Mouse (Mus musculus) spleen, adult 2 months (tissue): ENCODE measurements around the gene Robo1.

Experiments
- CTCF ChIP-seq: fragments of 200-500 bp; IDR thresholded peaks from 2 replicates; pipeline ENCODE4 v1.5.1; 2011; ENCODE audit warnings: mild to moderate bottlenecking, inconsistent platforms; ENCODE audit not compliant: insufficient read depth, insufficient read length, insufficient replicate concordance; ENCODE audit errors: extremely low read depth
- POLR2A ChIP-seq: fragments of 200-500 bp; IDR thresholded peaks from 2 replicates; pipeline ENCODE4 v1.6.1; 2011; ENCODE audit warnings: low read depth, low read length, inconsistent platforms

GRCm38 (mm10) chr16:72708526-72708925 lies 400.4 kb downstream of the Robo1 start:
- no peak for TF ChIP-seq CTCF
- no peak for TF ChIP-seq POLR2A
